Mouse (Mus musculus): ENCODE measurements around the gene Mllt3. TPM values are rescaled to one million over a fixed set of nuclear protein-coding genes. Genes with fewer than 3 reads are reported as not detected.

Gene Mllt3
- polyA plus RNA-seq, 1 experiment from 2014 or later, result 67.6 TPM

DNA sequence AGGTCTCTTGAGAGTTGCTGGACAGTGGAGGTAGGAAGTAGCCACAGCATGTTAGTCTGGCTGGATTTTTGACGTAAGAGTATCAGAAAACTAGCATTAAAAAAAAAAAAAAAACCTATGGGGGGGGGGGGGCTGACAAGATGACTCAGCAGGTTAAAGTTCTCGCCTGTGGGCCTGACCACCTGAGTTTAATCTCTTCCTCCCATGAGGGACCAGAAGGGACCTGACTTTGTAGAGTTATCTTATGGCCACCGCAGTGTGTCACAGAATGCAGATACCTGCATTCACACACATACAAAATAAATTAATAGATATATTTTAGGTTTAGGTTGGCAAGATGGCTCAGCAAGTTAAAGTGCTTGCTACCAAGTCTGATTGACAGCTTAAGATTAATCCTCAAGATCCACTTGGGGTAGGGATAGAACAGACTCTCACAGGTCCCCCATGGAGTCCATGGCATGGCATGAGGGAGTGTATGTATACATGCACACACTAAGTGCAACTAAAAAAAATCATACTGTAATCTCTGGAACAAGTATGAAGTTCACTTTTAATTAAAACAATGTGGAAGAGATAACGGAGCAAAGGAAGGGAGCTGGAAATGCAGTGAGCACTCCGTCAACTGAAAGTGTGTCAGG, 203.6 kb downstream of the Mllt3 start:
- WGBS (ENCODE audit: insufficient replicate concordance), result 83% methylated on average over 5 of the region's 5 CpGs
- Histone ChIP-seq H3K4me1 (ENCODE audit: control insufficient read depth, insufficient read depth, low read length) (peaks cover 5% of the 10 kb centered on the region; the same call in 1 of the 2 replicates), H3K27me3 (ENCODE audit: control insufficient read depth, insufficient read depth, low read length) (no peaks in the 10 kb centered on the region), H3K9ac (ENCODE audit: low read depth, low read length) (no peak overlapping the region), H3K27ac (ENCODE audit: low read depth, low read length) (no peak overlapping the region), H3K9me3 (replicated peaks; ENCODE audit: control insufficient read depth, low read length) (no peaks in the 10 kb centered on the region), H3K36me3 (ENCODE audit: control insufficient read depth, insufficient read depth, low read length) (peaks cover 2% of the 10 kb centered on the region; the same call in 1 of the 2 replicates), H3K4me2 (no peak overlapping the region), H3K4me3 (ENCODE audit: low read depth, low read length) (no peak overlapping the region)
- ATAC-seq (replicated peaks; ENCODE audit: insufficient number of reproducible peaks, low FRiP score, low TSS enrichment), result no peak

DNA sequence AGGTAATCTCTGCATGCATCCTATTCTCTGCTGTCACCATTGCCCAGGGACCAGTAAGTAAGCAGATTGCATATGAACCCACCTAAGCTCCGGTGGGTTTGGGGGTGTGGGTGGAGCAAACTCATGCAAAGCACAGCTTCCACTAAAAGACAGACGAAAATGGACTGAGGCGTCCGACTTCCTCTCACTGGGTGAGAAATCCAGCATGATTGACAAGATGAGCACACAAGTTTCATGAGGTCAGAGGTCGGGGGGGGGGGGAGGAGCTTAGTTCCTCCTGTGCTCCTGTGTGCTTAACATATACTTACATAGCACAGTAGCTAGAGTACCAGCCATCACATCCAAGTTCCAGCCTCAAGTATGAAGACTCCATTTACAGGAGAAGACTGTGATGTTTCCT, 206.8 kb downstream of the Mllt3 start:
- Histone ChIP-seq H3K36me3 (ENCODE audit: control insufficient read depth, insufficient read depth, low read length) (0 out of 2 replicates have a peak, but pooled peaks cover 2% of the 10 kb centered on the region), H3K4me2 (no peak overlapping the region), H3K27ac (ENCODE audit: low read depth, low read length) (no peak overlapping the region), H3K9me3 (replicated peaks; ENCODE audit: control insufficient read depth, low read length) (no peaks in the 10 kb centered on the region), H3K9ac (ENCODE audit: low read depth, low read length) (no peak overlapping the region), H3K4me1 (ENCODE audit: control insufficient read depth, insufficient read depth, low read length) (0 out of 2 replicates have a peak, but pooled peaks cover 4% of the 10 kb centered on the region), H3K4me3 (ENCODE audit: low read depth, low read length) (no peak overlapping the region), H3K27me3 (ENCODE audit: control insufficient read depth, insufficient read depth, low read length) (no peaks in the 10 kb centered on the region)
- 79% methylated on average over 5 of the region's 5 CpGs for WGBS (ENCODE audit: insufficient replicate concordance)
- no peak for ATAC-seq (replicated peaks; ENCODE audit: insufficient number of reproducible peaks, low FRiP score, low TSS enrichment)

DNA sequence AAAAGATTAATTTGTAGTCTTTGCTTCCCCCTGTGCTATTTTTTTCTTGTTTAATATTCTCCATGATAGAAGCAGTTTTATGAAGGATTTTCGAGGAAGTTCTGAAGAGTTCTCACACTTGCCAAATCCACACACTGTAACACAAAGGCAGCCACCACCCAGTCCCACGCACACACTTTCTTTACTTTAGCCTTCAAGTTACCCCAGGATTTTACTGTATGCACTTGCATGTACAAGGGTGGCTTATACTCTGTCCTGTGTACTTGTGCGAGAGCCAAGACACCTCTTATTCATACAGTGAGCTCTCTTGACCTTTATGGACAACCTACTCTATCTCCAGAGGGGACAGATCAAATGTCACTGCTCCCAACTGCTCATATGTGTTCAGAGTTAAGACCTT, 209.5 kb downstream of the Mllt3 start:
- H3K9me3 ChIP-seq (replicated peaks; ENCODE audit: control insufficient read depth, low read length), result no peaks in the 10 kb centered on the region
- H3K9ac ChIP-seq (ENCODE audit: low read depth, low read length), result no peak overlapping the region
- H3K4me2 ChIP-seq, result no peak overlapping the region
- H3K4me1 ChIP-seq (ENCODE audit: control insufficient read depth, insufficient read depth, low read length), result 0 out of 2 replicates have a peak, but pooled peaks cover 6% of the 10 kb centered on the region
- H3K27ac ChIP-seq (ENCODE audit: low read depth, low read length), result no peak overlapping the region
- ATAC-seq (replicated peaks; ENCODE audit: insufficient number of reproducible peaks, low FRiP score, low TSS enrichment), result no peak
- no peaks in the 10 kb centered on the region for H3K27me3 ChIP-seq (ENCODE audit: control insufficient read depth, insufficient read depth, low read length)
- WGBS (ENCODE audit: insufficient replicate concordance), result 79% methylated on average over 3 of the region's 3 CpGs
- no peaks in the 10 kb centered on the region for H3K36me3 ChIP-seq (ENCODE audit: control insufficient read depth, insufficient read depth, low read length)
- H3K4me3 ChIP-seq (ENCODE audit: low read depth, low read length), result no peak overlapping the region

DNA sequence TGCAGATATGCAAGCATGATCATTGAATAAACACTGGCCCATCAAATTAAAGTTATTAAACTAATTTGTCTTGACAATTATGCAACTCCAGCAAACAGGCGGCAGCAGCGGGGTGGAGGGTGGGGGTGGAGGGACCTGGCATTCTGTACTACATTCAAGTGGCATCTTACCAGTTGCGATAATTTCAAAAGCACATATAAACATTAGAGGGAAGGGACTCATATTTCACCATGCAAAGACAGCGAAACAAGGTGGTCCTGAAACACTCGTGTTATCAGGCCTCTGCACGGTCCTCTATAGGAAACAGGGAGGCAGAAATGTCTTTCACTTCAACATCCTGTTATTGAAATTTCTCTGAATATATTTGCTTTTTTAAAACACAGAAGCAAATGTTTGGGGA, 210.0 kb downstream of the Mllt3 start:
- H3K4me2 ChIP-seq, result no peak overlapping the region
- ATAC-seq (replicated peaks; ENCODE audit: insufficient number of reproducible peaks, low FRiP score, low TSS enrichment), result no peak
- no peak overlapping the region for H3K27ac ChIP-seq (ENCODE audit: low read depth, low read length)
- H3K4me3 ChIP-seq (ENCODE audit: low read depth, low read length), result no peak overlapping the region
- H3K9ac ChIP-seq (ENCODE audit: low read depth, low read length), result no peak overlapping the region
- H3K4me1 ChIP-seq (ENCODE audit: control insufficient read depth, insufficient read depth, low read length), result 0 out of 2 replicates have a peak, but pooled peaks cover 6% of the 10 kb centered on the region
- H3K9me3 ChIP-seq (replicated peaks; ENCODE audit: control insufficient read depth, low read length), result no peaks in the 10 kb centered on the region
- 73% methylated on average over 6 of the region's 6 CpGs for WGBS (ENCODE audit: insufficient replicate concordance)
- no peaks in the 10 kb centered on the region for H3K27me3 ChIP-seq (ENCODE audit: control insufficient read depth, insufficient read depth, low read length)
- H3K36me3 ChIP-seq (ENCODE audit: control insufficient read depth, insufficient read depth, low read length), result no peaks in the 10 kb centered on the region

DNA sequence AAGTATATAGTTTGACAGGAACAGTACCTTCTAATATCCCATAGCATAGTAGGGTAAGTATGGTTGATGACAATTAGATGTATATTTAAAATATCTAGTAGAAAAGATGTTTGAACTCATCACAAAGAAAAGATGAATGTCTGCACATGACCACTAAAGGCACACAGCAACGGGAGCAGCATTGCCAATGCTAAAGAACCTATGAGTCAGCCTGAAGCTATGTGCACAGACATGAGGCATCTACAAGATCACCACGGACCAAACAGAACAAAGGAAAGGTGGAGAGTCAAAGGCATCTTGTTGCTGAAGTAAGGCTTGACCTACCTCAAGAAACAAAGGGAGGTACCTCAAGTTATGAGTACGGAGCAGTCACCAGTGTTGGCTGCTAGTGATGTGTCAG, 212.3 kb downstream of the Mllt3 start:
- Histone ChIP-seq H3K27me3 (ENCODE audit: control insufficient read depth, insufficient read depth, low read length) (no peaks in the 10 kb centered on the region), H3K4me2 (no peak overlapping the region), H3K4me1 (ENCODE audit: control insufficient read depth, insufficient read depth, low read length) (0 out of 2 replicates have a peak, but pooled peaks cover 6% of the 10 kb centered on the region), H3K4me3 (ENCODE audit: low read depth, low read length) (no peak overlapping the region), H3K9ac (ENCODE audit: low read depth, low read length) (no peak overlapping the region), H3K36me3 (ENCODE audit: control insufficient read depth, insufficient read depth, low read length) (no peaks in the 10 kb centered on the region), H3K27ac (ENCODE audit: low read depth, low read length) (no peak overlapping the region), H3K9me3 (replicated peaks; ENCODE audit: control insufficient read depth, low read length) (no peaks in the 10 kb centered on the region)
- no peak for ATAC-seq (replicated peaks; ENCODE audit: insufficient number of reproducible peaks, low FRiP score, low TSS enrichment)
- WGBS (ENCODE audit: insufficient replicate concordance), result 59% methylated on average over 3 of the region's 3 CpGs

DNA sequence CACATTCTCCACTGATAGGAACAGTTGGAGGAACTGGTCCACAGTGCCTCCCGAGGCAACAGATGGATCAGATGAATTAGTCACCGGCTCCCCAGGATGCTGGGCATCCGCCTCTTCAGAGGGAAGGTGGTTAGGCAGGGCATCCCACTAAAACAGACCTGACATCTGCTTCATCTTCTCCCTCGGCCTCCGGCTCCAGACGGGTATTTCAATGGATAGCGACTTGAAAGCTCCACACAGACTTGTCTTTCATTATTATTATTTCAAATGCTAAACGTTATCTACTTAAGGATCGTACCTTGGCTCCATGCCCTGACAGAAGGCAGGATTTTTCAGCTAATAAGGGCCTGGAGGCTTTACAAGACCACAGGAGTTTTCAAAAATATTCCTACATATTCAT, 214.0 kb downstream of the Mllt3 start:
- H3K4me2 ChIP-seq, result no peak overlapping the region
- no peaks in the 10 kb centered on the region for H3K36me3 ChIP-seq (ENCODE audit: control insufficient read depth, insufficient read depth, low read length)
- no peak overlapping the region for H3K4me3 ChIP-seq (ENCODE audit: low read depth, low read length)
- H3K9ac ChIP-seq (ENCODE audit: low read depth, low read length), result no peak overlapping the region
- peaks cover 8% of the 10 kb centered on the region; the same call in 1 of the 2 replicates for H3K4me1 ChIP-seq (ENCODE audit: control insufficient read depth, insufficient read depth, low read length)
- WGBS (ENCODE audit: insufficient replicate concordance), result 70% methylated on average over 9 of the region's 9 CpGs
- ATAC-seq (replicated peaks; ENCODE audit: insufficient number of reproducible peaks, low FRiP score, low TSS enrichment), result no peak
- no peak overlapping the region for H3K27ac ChIP-seq (ENCODE audit: low read depth, low read length)
- H3K27me3 ChIP-seq (ENCODE audit: control insufficient read depth, insufficient read depth, low read length), result no peaks in the 10 kb centered on the region
- no peaks in the 10 kb centered on the region for H3K9me3 ChIP-seq (replicated peaks; ENCODE audit: control insufficient read depth, low read length)

DNA sequence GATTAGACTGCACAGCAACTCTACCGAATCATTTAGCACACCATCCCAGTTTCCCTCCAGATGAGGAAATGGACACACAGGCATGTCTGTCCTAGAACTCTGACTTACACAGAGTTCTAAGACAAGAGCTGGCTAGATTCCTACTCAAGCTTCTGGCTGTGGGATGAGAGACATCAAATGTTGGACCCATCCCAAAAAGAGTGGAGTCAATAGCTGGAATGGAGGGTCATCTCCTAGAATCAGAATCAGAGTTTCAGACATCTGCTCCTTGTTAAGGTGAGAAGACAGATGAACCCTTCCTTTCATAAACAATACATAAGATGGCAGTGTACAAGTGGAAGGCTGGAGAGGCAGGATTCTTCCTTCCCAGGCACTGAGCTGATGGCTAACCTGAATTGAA, 214.9 kb downstream of the Mllt3 start:
- no peaks in the 10 kb centered on the region for H3K27me3 ChIP-seq (ENCODE audit: control insufficient read depth, insufficient read depth, low read length)
- H3K9me3 ChIP-seq (replicated peaks; ENCODE audit: control insufficient read depth, low read length), result no peaks in the 10 kb centered on the region
- H3K27ac ChIP-seq (ENCODE audit: low read depth, low read length), result no peak overlapping the region
- H3K4me3 ChIP-seq (ENCODE audit: low read depth, low read length), result no peak overlapping the region
- no peaks in the 10 kb centered on the region for H3K36me3 ChIP-seq (ENCODE audit: control insufficient read depth, insufficient read depth, low read length)
- peaks cover 4% of the 10 kb centered on the region; the same call in 1 of the 2 replicates for H3K4me1 ChIP-seq (ENCODE audit: control insufficient read depth, insufficient read depth, low read length)
- ATAC-seq (replicated peaks; ENCODE audit: insufficient number of reproducible peaks, low FRiP score, low TSS enrichment), result no peak
- H3K4me2 ChIP-seq, result no peak overlapping the region
- WGBS (ENCODE audit: insufficient replicate concordance), result 81% methylated on average over 1 of the region's 1 CpGs
- H3K9ac ChIP-seq (ENCODE audit: low read depth, low read length), result no peak overlapping the region

DNA sequence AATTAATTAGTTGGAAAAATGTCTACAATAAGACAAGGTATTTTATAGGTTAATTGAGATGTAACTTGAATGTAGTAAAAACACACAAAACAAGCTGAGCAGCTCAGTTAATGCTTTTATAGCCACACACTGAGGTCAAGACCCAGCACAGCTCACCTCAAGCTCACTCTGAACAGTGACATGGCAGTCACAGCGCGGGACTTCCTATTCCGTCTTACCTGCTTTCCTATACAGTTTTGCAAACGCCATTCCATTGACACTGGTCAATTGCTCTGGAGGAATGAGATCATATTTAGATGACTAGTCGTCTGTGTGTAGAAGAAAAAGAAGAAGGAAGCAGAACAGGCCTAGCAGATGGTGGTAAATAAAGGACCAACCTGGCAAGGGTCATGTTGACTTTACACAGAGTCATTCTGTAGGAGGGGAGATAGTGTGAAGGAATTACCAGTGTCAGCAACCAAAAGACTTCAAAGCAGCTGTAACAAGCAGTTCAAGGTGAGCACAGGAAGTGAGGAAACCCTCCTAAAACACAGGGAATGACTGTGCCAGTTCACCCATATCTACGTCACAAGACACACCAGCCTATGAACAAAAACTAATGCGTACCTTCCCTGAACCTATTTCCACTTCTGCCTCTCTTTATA, 217.6 kb downstream of the Mllt3 start:
- Histone ChIP-seq H3K27ac (ENCODE audit: low read depth, low read length) (no peak overlapping the region), H3K4me3 (ENCODE audit: low read depth, low read length) (no peak overlapping the region), H3K4me1 (ENCODE audit: control insufficient read depth, insufficient read depth, low read length) (peaks cover 10% of the 10 kb centered on the region), H3K27me3 (ENCODE audit: control insufficient read depth, insufficient read depth, low read length) (no peaks in the 10 kb centered on the region), H3K9me3 (replicated peaks; ENCODE audit: control insufficient read depth, low read length) (no peaks in the 10 kb centered on the region), H3K36me3 (ENCODE audit: control insufficient read depth, insufficient read depth, low read length) (no peaks in the 10 kb centered on the region), H3K4me2 (no peak overlapping the region), H3K9ac (ENCODE audit: low read depth, low read length) (no peak overlapping the region)
- 84% methylated on average over 7 of the region's 7 CpGs for WGBS (ENCODE audit: insufficient replicate concordance)
- no peak for ATAC-seq (replicated peaks; ENCODE audit: insufficient number of reproducible peaks, low FRiP score, low TSS enrichment)

DNA sequence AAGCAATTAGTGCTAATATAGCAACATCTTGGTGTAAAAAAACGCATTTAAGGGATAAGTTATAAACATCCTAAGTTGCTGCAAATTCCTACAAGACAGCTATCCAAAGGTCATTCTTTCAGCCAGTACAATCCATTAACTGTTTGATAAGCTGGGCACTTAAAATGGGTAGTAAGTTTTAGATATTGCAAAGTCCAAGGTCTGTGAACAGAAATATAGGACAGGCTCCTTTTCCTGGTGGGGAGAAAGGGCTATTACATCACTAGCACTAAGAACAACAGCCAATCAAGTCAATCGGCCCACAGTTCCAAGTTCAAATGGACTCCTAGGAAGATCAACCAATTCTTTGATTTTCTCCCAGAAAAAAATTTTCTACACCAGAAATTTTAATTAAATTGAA, 221.3 kb downstream of the Mllt3 start:
- no peak overlapping the region for H3K4me2 ChIP-seq
- 88% methylated on average over 2 of the region's 2 CpGs for WGBS (ENCODE audit: insufficient replicate concordance)
- H3K4me1 ChIP-seq (ENCODE audit: control insufficient read depth, insufficient read depth, low read length), result peaks cover 21% of the 10 kb centered on the region
- H3K4me3 ChIP-seq (ENCODE audit: low read depth, low read length), result no peak overlapping the region
- ATAC-seq (replicated peaks; ENCODE audit: insufficient number of reproducible peaks, low FRiP score, low TSS enrichment), result no peak
- H3K9me3 ChIP-seq (replicated peaks; ENCODE audit: control insufficient read depth, low read length), result no peaks in the 10 kb centered on the region
- H3K9ac ChIP-seq (ENCODE audit: low read depth, low read length), result no peak overlapping the region
- no peaks in the 10 kb centered on the region for H3K27me3 ChIP-seq (ENCODE audit: control insufficient read depth, insufficient read depth, low read length)
- no peaks in the 10 kb centered on the region for H3K36me3 ChIP-seq (ENCODE audit: control insufficient read depth, insufficient read depth, low read length)
- H3K27ac ChIP-seq (ENCODE audit: low read depth, low read length), result no peak overlapping the region; the same call in 1 of the 2 replicates
